Mouse (Mus musculus) liver, postnatal 0 days (tissue): ENCODE results near the gene Topbp1.

Source experiments
- CTCF ChIP-seq: sonication (generic); IDR thresholded peaks from 2 replicates; pipeline ENCODE4 v1.5.1; 2016; ENCODE audit warnings: antibody characterized with exemption, low read depth
- EP300 ChIP-seq: IDR thresholded peaks from 2 replicates; pipeline ENCODE4 v1.6.1; 2016; ENCODE audit warnings: antibody characterized with exemption, low read depth, mild to moderate bottlenecking

DNA sequence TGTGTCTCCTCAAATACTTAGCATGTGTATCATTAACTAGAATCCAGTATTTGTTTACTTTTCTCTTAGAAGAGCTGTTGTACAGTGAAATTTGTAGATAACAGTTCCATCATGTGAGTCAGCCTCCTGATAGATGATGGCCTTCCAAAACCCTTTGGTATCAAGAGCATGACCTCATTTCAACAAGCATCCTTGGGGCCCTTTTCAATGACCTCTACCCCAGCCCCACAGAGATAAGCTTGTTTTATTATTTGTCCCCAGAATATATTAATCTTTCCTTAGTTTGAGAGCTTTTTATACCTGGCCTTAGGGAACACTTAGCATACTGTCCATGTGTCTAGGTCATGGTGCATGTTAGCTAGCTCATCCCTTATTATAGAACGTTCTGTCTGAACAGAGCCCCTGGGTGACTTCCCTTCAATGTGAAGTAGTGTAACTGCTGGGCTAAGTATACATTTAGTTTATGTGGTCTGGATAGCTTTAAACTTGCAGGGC lies 43.0 kb downstream of the Topbp1 start:
- TF ChIP-seq CTCF (no peak), EP300 (no peak)
